Mouse (Mus musculus) intestine, embryonic 14.5 days (tissue): ENCODE data around the gene Fgd5. TPM values are rescaled to one million over a fixed set of nuclear protein-coding genes. Genes with fewer than 3 reads are reported as not detected.

Source experiments
- ATAC-seq: fragments of 200-750 bp; cut with Nextera tagmentation; replicated peaks from 2 replicates; pipeline ENCODE4 v1.8.0; 2017; ENCODE audit warnings: low read depth, moderate number of reproducible peaks, moderate TSS enrichment, moderate library complexity; ENCODE audit not compliant: low FRiP score, low TSS enrichment
- DNase-seq: peaks from one replicate; pipeline ENCODE4 v3.0.0-alpha.2; 2018; ENCODE audit warnings: low spot score
- H3K27ac ChIP-seq: fragments of 300-500 bp; sonication (generic); 2 replicates; pipeline ENCODE4 v1.5.1; 2014; ENCODE audit warnings: low read depth, mild to moderate bottlenecking, control low read depth
- H3K27me3 ChIP-seq: fragments of 300-500 bp; sonication (generic); replicated peaks from 2 replicates; pipeline ENCODE4 v1.6.1; 2014; ENCODE audit warnings: low read length, control low read depth; ENCODE audit not compliant: control insufficient read depth, insufficient read depth
- H3K36me3 ChIP-seq: fragments of 300-500 bp; sonication (generic); 2 replicates; pipeline ENCODE4 v1.6.1; 2014; ENCODE audit warnings: low read length, control low read depth; ENCODE audit not compliant: control insufficient read depth, insufficient read depth
- H3K4me1 ChIP-seq: fragments of 300-500 bp; sonication (generic); replicated peaks from 2 replicates; pipeline ENCODE4 v1.6.1; 2014; ENCODE audit warnings: low read length, control low read depth, mixed read lengths; ENCODE audit not compliant: control insufficient read depth, insufficient read depth
- H3K4me2 ChIP-seq: fragments of 300-500 bp; sonication (generic); 2 replicates; pipeline ENCODE4 v1.6.1; 2014; ENCODE audit warnings: low read length
- H3K4me3 ChIP-seq: fragments of 300-500 bp; sonication (generic); 2 replicates; pipeline ENCODE4 v1.5.1; 2014; ENCODE audit warnings: low read depth, low read length, control low read depth, mixed read lengths
- H3K9ac ChIP-seq: fragments of 300-500 bp; sonication (generic); 2 replicates; pipeline ENCODE4 v1.6.1; 2014; ENCODE audit warnings: mild to moderate bottlenecking, low read length
- H3K9me3 ChIP-seq: fragments of 300-500 bp; sonication (generic); 2 replicates; pipeline ENCODE4 v1.6.1; 2016; ENCODE audit warnings: low read length, control low read depth; ENCODE audit not compliant: control insufficient read depth
- WGBS: fragments of 180-500 bp; shearing (Covaris S2); extraction: QIAGEN DNeasy Blood & Tissue Kit; methylation state at CpG from one replicate; pipeline ENCODE4 v1.1.7; 2014; 5-methylcytosine and 5-hydroxymethylcytosine counted together
- polyA plus RNA-seq: library from polyadenylated mRNA; unstranded; fragments of >200 nt; fragmentation: Nextera tagmentation; extraction: Ambion mirVana; gene quantifications from 2 replicates; pipeline ENCODE4 v1.2.1, GENCODE M21; 2014

Gene Fgd5
- polyA plus RNA-seq, 1 experiment from 2014 or later = 5.5 TPM

DNA sequence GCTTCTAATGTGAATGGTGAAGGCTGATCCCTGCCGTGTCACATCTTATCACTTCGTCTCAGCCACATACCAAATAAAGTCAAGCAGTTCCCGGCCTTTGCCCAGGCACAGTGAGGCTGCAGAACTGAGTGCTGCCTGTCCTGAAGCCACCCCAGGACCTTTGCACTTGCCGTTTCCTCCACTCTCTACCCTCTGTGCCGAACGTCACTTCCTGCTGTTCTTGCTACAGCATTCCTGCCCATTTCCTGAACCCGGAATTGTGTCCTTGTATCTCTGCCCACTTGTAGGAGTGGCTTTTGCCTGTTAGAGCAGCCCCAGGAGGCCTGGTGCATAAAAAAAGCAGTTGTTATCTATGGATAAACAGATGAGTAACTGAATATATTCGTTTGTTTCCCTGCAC lies 52.0 kb downstream of the Fgd5 start:
- 76% methylated on average over 8 of the region's 8 CpGs for WGBS
- DNase-seq = no peak

DNA sequence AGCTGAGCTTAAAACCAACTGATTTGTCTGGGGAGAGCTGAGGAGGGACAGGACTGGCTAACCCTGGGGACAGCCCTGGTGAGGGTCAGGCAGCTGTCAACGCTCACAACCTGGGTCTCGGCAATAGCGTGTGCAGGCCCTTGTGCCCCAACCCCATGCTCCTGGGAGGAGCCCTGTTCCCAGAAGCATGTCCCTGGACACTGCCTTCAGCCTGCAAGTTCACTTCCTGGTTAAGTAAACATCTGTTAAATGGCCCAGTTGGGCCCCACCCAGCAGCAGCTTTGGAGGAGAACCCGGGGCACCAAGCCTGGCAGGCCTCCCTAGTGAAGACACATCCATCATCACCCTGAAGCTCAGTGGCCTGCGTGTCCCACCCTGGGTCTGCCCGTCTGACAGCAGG lies 56.0 kb downstream of the Fgd5 start:
- no peaks in the 10 kb centered on the region for H3K27me3 ChIP-seq
- 23% methylated on average over 6 of the region's 6 CpGs for WGBS
- peak; percentile 54 for DNase-seq
- H3K4me3 ChIP-seq = no peak overlapping the region
- H3K36me3 ChIP-seq = no peaks in the 10 kb centered on the region
- peaks cover 9% of the 10 kb centered on the region; the same call in 1 of the 2 replicates for H3K4me1 ChIP-seq
- H3K9ac ChIP-seq = no peak overlapping the region
- no peak overlapping the region for H3K27ac ChIP-seq
- no peak overlapping the region for H3K4me2 ChIP-seq
- ATAC-seq = 0 out of 2 replicates have a peak, but pooled peaks have one; percentile 43
- H3K9me3 ChIP-seq = no peaks in the 10 kb centered on the region

More for the DNA sequence above, 52.0 kb downstream of the Fgd5 start:
- ATAC-seq = no peak
- Histone ChIP-seq H3K27ac (no peak overlapping the region), H3K9me3 (no peaks in the 10 kb centered on the region), H3K4me2 (no peak overlapping the region), H3K4me3 (no peak overlapping the region), H3K36me3 (no peaks in the 10 kb centered on the region), H3K9ac (no peak overlapping the region), H3K27me3 (no peaks in the 10 kb centered on the region), H3K4me1 (peaks cover 9% of the 10 kb centered on the region; the same call in 1 of the 2 replicates)

DNA sequence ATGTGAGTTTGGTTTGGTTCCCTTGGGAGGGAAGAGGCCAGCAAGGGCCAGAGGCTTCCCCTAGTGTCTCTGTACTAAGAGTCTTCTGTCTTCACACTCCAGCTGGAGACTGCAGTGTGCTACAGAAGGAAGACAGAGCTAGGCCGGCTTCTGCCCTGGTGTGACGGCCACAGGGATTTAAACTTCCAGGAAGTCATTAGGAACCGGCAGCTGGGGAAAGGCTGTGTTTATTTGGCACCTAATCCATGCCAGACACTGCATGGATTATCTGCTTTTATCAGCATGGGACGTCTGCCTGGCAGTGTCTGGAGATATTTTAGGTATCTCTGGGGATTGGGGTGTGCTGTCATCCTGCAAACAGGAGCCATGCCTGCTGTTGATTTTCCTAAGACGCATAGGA lies 57.7 kb downstream of the Fgd5 start:
- 25% methylated on average over 5 of the region's 5 CpGs for WGBS
- Histone ChIP-seq H3K4me2 (no peak overlapping the region), H3K9ac (no peak overlapping the region), H3K36me3 (no peaks in the 10 kb centered on the region), H3K4me3 (no peak overlapping the region), H3K27me3 (no peaks in the 10 kb centered on the region), H3K9me3 (no peaks in the 10 kb centered on the region), H3K27ac (no peak overlapping the region), H3K4me1 (peaks cover 9% of the 10 kb centered on the region; the same call in 1 of the 2 replicates)
- ATAC-seq (no peak), DNase-seq (no peak)

DNA sequence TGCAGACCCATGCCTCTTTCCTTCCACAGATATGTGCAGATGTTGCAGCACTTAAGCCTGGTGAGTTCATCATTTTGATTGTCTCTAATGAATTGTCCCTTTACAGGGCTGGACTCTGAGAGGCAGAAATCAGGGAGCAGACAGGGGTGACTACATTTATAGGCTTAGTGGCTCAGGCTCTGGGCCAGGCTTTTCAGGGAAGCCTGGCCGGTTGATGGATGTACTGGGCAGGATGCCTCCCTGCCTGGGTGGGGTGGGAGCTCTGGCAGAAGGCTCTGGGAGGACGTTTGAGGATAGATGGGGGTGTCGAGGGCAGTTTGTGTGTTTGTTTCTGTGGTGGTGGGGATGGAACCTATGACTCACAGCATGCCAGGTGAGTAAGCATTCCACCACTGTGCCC lies 59.5 kb downstream of the Fgd5 start:
- DNase-seq (no peak), ATAC-seq (no peak)
- Histone ChIP-seq H3K36me3 (no peaks in the 10 kb centered on the region), H3K4me1 (peaks cover 9% of the 10 kb centered on the region; the same call in 1 of the 2 replicates), H3K27ac (no peak overlapping the region), H3K9me3 (no peaks in the 10 kb centered on the region), H3K9ac (no peak overlapping the region), H3K4me2 (no peak overlapping the region), H3K4me3 (no peak overlapping the region), H3K27me3 (no peaks in the 10 kb centered on the region)
- WGBS = 38% methylated on average over 3 of the region's 3 CpGs

DNA sequence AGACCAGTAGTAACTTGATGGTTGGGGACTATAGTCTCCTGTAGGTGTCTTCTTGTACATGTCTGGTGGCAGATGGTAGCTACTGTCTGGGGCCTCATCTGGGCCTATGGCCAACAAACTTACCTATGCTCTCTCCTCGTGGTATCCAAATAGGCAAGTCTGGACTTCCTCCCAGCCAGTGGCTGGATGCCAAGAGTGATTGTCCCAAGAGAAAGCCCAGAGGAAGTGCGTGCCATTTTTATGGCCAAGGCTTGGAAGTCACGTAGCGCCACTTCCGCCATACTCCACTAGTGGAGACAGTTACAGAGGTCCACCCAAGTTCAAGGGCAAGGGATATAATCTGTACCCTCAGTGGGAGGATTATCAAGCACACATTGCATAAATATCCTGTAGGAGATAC lies 62.6 kb downstream of the Fgd5 start:
- Histone ChIP-seq H3K27ac (no peak overlapping the region), H3K9ac (no peak overlapping the region), H3K4me1 (no peaks in the 10 kb centered on the region), H3K4me2 (no peak overlapping the region), H3K27me3 (no peaks in the 10 kb centered on the region), H3K4me3 (no peak overlapping the region), H3K9me3 (no peaks in the 10 kb centered on the region), H3K36me3 (no peaks in the 10 kb centered on the region)
- 76% methylated on average over 5 of the region's 5 CpGs for WGBS
- ATAC-seq (no peak), DNase-seq (no peak)

DNA sequence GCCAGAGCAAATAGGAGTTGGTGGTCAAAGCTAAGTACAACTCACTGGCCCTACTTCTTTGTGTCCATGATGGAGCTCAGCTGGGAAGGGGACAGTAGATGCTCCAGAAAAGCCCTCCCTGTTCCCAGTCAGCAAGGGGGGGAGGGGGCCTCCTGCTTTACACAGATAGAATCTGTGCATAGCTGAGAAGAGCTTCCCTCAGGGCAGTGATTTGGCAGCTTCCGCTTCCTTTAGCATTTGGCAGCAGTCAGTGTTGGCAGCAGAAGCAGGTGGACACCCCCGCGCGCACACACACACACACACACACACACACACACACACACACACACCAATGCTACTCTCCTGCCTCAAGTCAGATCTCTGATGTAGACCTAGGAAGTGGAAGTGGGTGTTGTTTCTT lies 63.4 kb downstream of the Fgd5 start:
- Histone ChIP-seq H3K9me3 (no peaks in the 10 kb centered on the region), H3K27me3 (no peaks in the 10 kb centered on the region), H3K9ac (no peak overlapping the region), H3K27ac (no peak overlapping the region), H3K4me3 (no peak overlapping the region), H3K4me2 (no peak overlapping the region), H3K36me3 (no peaks in the 10 kb centered on the region), H3K4me1 (no peaks in the 10 kb centered on the region)
- DNase-seq (no peak), ATAC-seq (no peak)
- WGBS = 87% methylated on average over 4 of the region's 4 CpGs

DNA sequence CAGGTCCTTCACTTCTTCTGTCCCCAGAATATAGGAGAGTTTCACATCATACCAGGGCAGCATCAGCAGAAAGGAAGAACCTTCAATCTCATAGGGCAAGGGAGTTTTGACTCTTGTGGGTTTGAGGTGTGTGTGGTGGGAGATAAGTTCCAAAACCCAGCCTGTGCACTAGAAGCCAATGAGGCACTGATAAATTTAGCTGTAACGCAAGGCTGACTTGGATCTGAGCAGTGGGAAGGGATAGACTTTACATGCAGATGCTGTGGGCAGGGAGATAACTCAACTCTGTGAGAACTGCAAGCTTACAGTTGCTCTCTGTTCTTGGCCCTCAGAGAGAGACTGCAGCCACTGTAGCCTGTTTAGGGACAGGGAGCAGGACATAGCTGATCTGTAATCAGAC lies 64.2 kb downstream of the Fgd5 start:
- no peak overlapping the region for H3K4me2 ChIP-seq
- no peaks in the 10 kb centered on the region for H3K9me3 ChIP-seq
- H3K27me3 ChIP-seq = no peaks in the 10 kb centered on the region
- H3K27ac ChIP-seq = no peak overlapping the region
- DNase-seq = no peak
- H3K4me1 ChIP-seq = no peaks in the 10 kb centered on the region
- no peak overlapping the region for H3K4me3 ChIP-seq
- no peak overlapping the region for H3K9ac ChIP-seq
- no peak for ATAC-seq
- no peaks in the 10 kb centered on the region for H3K36me3 ChIP-seq
- WGBS = 83% methylated on average over 1 of the region's 1 CpGs

DNA sequence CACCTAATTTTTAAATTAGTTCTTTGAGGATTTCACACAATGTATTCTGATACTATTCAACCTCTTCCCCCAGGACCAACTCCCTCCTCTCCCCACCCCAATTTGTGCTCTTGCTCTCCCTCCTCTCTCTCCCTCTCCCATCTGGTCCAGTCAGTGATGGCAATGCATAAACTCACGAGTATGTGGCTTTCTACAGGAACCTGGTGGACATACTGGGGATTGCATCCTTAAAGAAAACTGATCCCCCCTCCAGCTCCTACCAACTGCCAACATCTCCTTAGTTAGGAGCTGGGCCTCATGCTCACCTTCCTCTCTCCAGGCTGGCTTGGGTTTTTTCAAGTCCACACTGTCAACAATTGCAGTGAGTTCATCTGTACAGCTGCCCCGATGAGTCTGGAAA lies 79.1 kb downstream of the Fgd5 start:
- Histone ChIP-seq H3K9me3 (no peaks in the 10 kb centered on the region), H3K4me2 (no peak overlapping the region), H3K9ac (no peak overlapping the region), H3K36me3 (no peaks in the 10 kb centered on the region), H3K27ac (no peak overlapping the region), H3K4me1 (no peaks in the 10 kb centered on the region), H3K4me3 (no peak overlapping the region), H3K27me3 (no peaks in the 10 kb centered on the region)
- whole genome bisulfite sequencing = 57% methylated on average over 2 of the region's 2 CpGs
- DNase-seq (no peak), ATAC-seq (no peak)

DNA sequence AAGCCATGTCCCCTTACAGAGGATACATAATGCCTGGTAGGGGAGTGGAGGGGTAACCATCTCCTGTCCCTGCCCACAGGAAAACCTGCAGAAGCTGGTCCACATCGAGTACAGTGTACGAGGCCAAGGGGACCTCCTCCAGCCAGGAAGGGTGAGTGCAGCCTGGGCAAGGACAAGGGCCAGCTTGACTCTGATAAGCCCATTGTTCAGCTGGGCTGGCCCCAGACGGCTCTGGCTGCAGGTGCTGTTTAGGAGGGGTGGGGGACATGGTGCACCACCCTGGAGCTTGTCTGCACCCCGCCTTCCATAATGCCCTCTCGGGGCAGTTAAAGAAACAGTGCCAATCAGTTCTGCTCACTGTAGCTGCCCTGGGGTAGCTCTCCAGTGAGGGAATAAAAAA lies 83.0 kb downstream of the Fgd5 start:
- DNase-seq (no peak), ATAC-seq (no peak)
- H3K4me1 ChIP-seq = no peaks in the 10 kb centered on the region
- no peak overlapping the region for H3K27ac ChIP-seq
- no peaks in the 10 kb centered on the region for H3K27me3 ChIP-seq
- no peaks in the 10 kb centered on the region for H3K9me3 ChIP-seq
- WGBS = 58% methylated on average over 5 of the region's 5 CpGs
- no peaks in the 10 kb centered on the region for H3K36me3 ChIP-seq
- H3K9ac ChIP-seq = no peak overlapping the region
- no peak overlapping the region for H3K4me3 ChIP-seq
- no peak overlapping the region for H3K4me2 ChIP-seq
